Mouse (Mus musculus): ENCODE data around the gene 1700029I15Rik. TPM values are rescaled to one million over a fixed set of nuclear protein-coding genes. Genes with fewer than 3 reads are reported as not detected.

1700029I15Rik gene
- total RNA-seq, 1 experiment, result 1.3 TPM

- DNase-seq (ENCODE audit: low read depth, low spot score), result no peak
- H3K9ac ChIP-seq (ENCODE audit: insufficient read depth, low read depth, low read length, poor library complexity, severe bottlenecking), result peak overlapping the region; percentile 36; the same call in 1 of the 2 replicates
- TF ChIP-seq HCFC1 (IDR thresholded peaks at IDR 0.05; ENCODE audit: borderline replicate concordance, insufficient read depth, low read length), result no peak
- peaks cover 25% of the 10 kb centered on the region for H3K36me3 ChIP-seq (ENCODE audit: control insufficient read depth, insufficient read depth, low read length, poor library complexity, severe bottlenecking)
- H3K9me3 ChIP-seq (ENCODE audit: control insufficient read depth, insufficient read depth, low read depth, low read length), result no peaks in the 10 kb centered on the region
- H3K4me1 ChIP-seq (ENCODE audit: control insufficient read depth in 2 of 2, insufficient read depth in 2 of 2, low read length in 2 of 2, poor library complexity in 1 of 2), result peaks cover 8 to 29% of the 10 kb centered on the region in 2 experiments
- no peak overlapping the region for H3K4me3 ChIP-seq (ENCODE audit: insufficient read depth in 1 of 2, low read depth in 1 of 2, low read length in 2 of 2, poor library complexity in 1 of 2, severe bottlenecking in 1 of 2)
- in situ Hi-C loops (cut with MboI; ENCODE audit: low sequenced_read_pairs in 2 of 2, unreplicated experiment in 2 of 2), result no loop called here
- 0 out of 2 replicates have a peak overlapping the region, but pooled peaks have one; percentile 3 for H3K27ac ChIP-seq (ENCODE audit: insufficient read depth, low read depth, low read length, poor library complexity, severe bottlenecking)
These were observed 40.8 kb downstream of the 1700029I15Rik start for GRCm38 (mm10) chr2:92423156-92423555.

- no peak overlapping the region; the same call in 1 of the 2 replicates for H3K9ac ChIP-seq (ENCODE audit: insufficient read depth, low read depth, low read length, poor library complexity, severe bottlenecking)
- H3K9me3 ChIP-seq (ENCODE audit: control insufficient read depth, insufficient read depth, low read depth, low read length), result no peaks in the 10 kb centered on the region
- H3K4me1 ChIP-seq (ENCODE audit: control insufficient read depth in 2 of 2, insufficient read depth in 2 of 2, low read length in 2 of 2, poor library complexity in 1 of 2), result peaks cover 10 to 30% of the 10 kb centered on the region in 2 experiments
- no peak for TF ChIP-seq ZC3H11A (IDR thresholded peaks at IDR 0.05; ENCODE audit: borderline replicate concordance, low read depth, low read length)
- TF ChIP-seq MAFK (IDR thresholded peaks at IDR 0.05; ENCODE audit: insufficient read depth, low read depth, low read length), result no peak
- no peak for TF ChIP-seq ZNF384 (IDR thresholded peaks at IDR 0.05; ENCODE audit: low read depth, low read length)
- TF ChIP-seq CHD2 (IDR thresholded peaks at IDR 0.05; ENCODE audit: low read depth, low read length), result no peak
- no peak for TF ChIP-seq HCFC1 (IDR thresholded peaks at IDR 0.05; ENCODE audit: borderline replicate concordance, insufficient read depth, low read length)
- peaks cover 23% of the 10 kb centered on the region for H3K36me3 ChIP-seq (ENCODE audit: control insufficient read depth, insufficient read depth, low read length, poor library complexity, severe bottlenecking)
- in situ Hi-C loops (cut with MboI; ENCODE audit: low sequenced_read_pairs in 2 of 2, unreplicated experiment in 2 of 2), result no loop called here
- no peak for DNase-seq (ENCODE audit: low read depth, low spot score)
- H3K27ac ChIP-seq (ENCODE audit: insufficient read depth, low read depth, low read length, poor library complexity, severe bottlenecking), result peak overlapping the region; percentile 77
- H3K4me3 ChIP-seq (ENCODE audit: insufficient read depth in 1 of 2, low read depth in 1 of 2, low read length in 2 of 2, poor library complexity in 1 of 2, severe bottlenecking in 1 of 2), result no peak overlapping the region
These were observed 41.5 kb downstream of the 1700029I15Rik start for GRCm38 (mm10) chr2:92423702-92424461.

DNA sequence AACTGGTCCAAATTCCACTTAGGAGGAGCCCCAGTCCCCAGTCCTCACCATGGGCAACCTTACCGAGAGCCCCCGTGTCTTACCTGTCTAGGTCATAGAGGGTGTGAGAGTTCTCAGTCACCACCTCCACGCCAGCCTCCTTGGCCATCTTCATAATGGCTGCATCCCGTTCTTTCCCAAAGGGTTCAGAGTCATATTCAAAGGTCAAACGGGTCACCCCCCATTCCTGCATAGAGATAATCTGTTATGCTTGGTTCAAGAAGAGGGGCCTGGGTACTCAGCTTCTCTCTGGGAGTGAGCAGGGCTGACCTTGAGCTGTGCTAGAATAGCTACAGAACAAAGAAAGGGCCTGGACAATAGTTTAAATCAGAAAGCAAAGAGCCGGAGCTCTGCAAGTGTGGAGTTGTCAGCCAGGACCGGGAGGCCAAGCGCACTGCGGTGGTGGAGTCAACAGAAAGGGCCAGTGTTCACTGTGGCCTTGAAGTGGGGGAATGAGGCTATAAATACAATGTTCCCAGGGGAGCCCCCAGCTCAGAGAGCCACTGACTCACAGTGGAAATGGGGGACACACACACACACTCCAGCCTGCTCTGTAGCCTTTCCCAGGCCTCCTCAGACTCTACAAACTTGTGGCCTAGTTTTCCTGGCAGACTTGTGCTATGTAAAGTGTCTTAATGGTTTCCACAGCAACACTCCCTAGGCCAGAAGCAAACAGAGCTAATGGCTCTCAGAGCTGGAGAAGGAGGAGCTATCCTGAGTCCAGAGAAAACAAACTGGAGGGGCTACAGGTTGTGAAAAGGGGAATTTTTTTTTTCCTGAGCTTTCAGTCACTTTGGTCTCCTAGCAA lies 42.3 kb downstream of the 1700029I15Rik start:
- DNase-seq (ENCODE audit: low read depth, low spot score), result no peak
- Histone ChIP-seq H3K4me3 (ENCODE audit: insufficient read depth in 1 of 2, low read depth in 1 of 2, low read length in 2 of 2, poor library complexity in 1 of 2, severe bottlenecking in 1 of 2) (no peak overlapping the region; a peak in 1 of 4 replicates), H3K9ac (ENCODE audit: insufficient read depth, low read depth, low read length, poor library complexity, severe bottlenecking) (no peak overlapping the region), H3K36me3 (ENCODE audit: control insufficient read depth, insufficient read depth, low read length, poor library complexity, severe bottlenecking) (peaks cover 23% of the 10 kb centered on the region), H3K27ac (ENCODE audit: insufficient read depth, low read depth, low read length, poor library complexity, severe bottlenecking) (peak overlapping the region; percentile 77), H3K9me3 (ENCODE audit: control insufficient read depth, insufficient read depth, low read depth, low read length) (no peaks in the 10 kb centered on the region), H3K4me1 (ENCODE audit: control insufficient read depth in 2 of 2, insufficient read depth in 2 of 2, low read length in 2 of 2, poor library complexity in 1 of 2) (peaks cover 10 to 36% of the 10 kb centered on the region in 2 experiments)
- TF ChIP-seq HCFC1 (IDR thresholded peaks at IDR 0.05; ENCODE audit: borderline replicate concordance, insufficient read depth, low read length), result no peak
- TF ChIP-seq ZNF384 (IDR thresholded peaks at IDR 0.05; ENCODE audit: low read depth, low read length), result peak; percentile 47; the same call in 1 of the 2 replicates
- in situ Hi-C loops (cut with MboI; ENCODE audit: low sequenced_read_pairs in 2 of 2, unreplicated experiment in 2 of 2), result no loop called here

DNA sequence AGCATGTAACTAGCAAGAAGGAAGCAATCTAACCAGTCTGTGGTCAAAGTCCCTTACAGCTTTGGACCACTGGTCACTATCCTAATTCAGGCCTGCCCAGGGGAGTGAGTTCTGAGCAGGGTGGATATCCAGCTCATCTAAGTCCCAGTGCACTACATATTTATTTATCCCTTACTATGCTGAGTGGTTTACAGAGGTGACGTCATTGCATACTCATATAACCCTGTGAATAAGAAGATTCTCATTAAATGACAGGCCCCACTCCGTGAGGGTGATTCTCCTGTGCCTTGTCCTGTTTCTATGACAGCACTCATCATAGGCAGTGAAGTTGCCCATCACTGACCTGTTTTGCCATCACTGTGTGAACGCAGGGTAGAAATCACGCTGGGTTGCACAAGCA lies 43.0 kb downstream of the 1700029I15Rik start:
- H3K4me3 ChIP-seq (ENCODE audit: insufficient read depth in 1 of 2, low read depth in 1 of 2, low read length in 2 of 2, poor library complexity in 1 of 2, severe bottlenecking in 1 of 2), result no peak overlapping the region

More for the DNA sequence above, 43.0 kb downstream of the 1700029I15Rik start:
- Histone ChIP-seq H3K27ac (ENCODE audit: insufficient read depth, low read depth, low read length, poor library complexity, severe bottlenecking) (no peak overlapping the region), H3K4me1 (ENCODE audit: control insufficient read depth in 2 of 2, insufficient read depth in 2 of 2, low read length in 2 of 2, poor library complexity in 1 of 2) (peaks cover 15 to 37% of the 10 kb centered on the region in 2 experiments), H3K9ac (ENCODE audit: insufficient read depth, low read depth, low read length, poor library complexity, severe bottlenecking) (no peak overlapping the region), H3K9me3 (ENCODE audit: control insufficient read depth, insufficient read depth, low read depth, low read length) (no peaks in the 10 kb centered on the region), H3K36me3 (ENCODE audit: control insufficient read depth, insufficient read depth, low read length, poor library complexity, severe bottlenecking) (peaks cover 20% of the 10 kb centered on the region)
- no peak for TF ChIP-seq HCFC1 (IDR thresholded peaks at IDR 0.05; ENCODE audit: borderline replicate concordance, insufficient read depth, low read length)
- TF ChIP-seq CHD2 (IDR thresholded peaks at IDR 0.05; ENCODE audit: low read depth, low read length), result no peak
- no peak for TF ChIP-seq ZC3H11A (IDR thresholded peaks at IDR 0.05; ENCODE audit: borderline replicate concordance, low read depth, low read length)
- TF ChIP-seq ZNF384 (IDR thresholded peaks at IDR 0.05; ENCODE audit: low read depth, low read length), result no peak
- no peak for TF ChIP-seq MAFK (IDR thresholded peaks at IDR 0.05; ENCODE audit: insufficient read depth, low read depth, low read length)
- in situ Hi-C loops (cut with MboI; ENCODE audit: low sequenced_read_pairs in 2 of 2, unreplicated experiment in 2 of 2), result no loop called here
- no peak for DNase-seq (ENCODE audit: low read depth, low spot score)
